Mouse (Mus musculus) lung, adult 2 months (tissue): Measurements from ENCODE around the gene Ptpdc1.

Source experiments
- CTCF ChIP-seq: fragments of 200-500 bp; IDR thresholded peaks from 2 replicates; pipeline ENCODE4 v1.5.1; 2011; ENCODE audit warnings: mild to moderate bottlenecking, low read length, control low read depth; ENCODE audit not compliant: insufficient read depth
- POLR2A ChIP-seq: fragments of 200-500 bp; IDR thresholded peaks from 2 replicates; pipeline ENCODE4 v1.6.1; 2011; ENCODE audit warnings: low read depth, mild to moderate bottlenecking, control low read depth, low read length, borderline replicate concordance; ENCODE audit errors: extremely low read depth

- TF ChIP-seq CTCF (no peak), POLR2A (no peak)
These were observed 59.1 kb downstream of the Ptpdc1 start for GRCm38 (mm10) chr13:48566116-48566935.
